7 mouse cellular contexts compared by ENCODE assay signal in genomic region chr19:46454126-46454880, GRCm38 (mm10). TPM values are rescaled to one million over a fixed set of nuclear protein-coding genes. Genes with fewer than 3 reads are reported as not detected.
A peak's percentile ranks its signal among the peaks of the same experiment; 100 is the strongest.
DNase-seq lines count a peak whose midpoint lies in the region; ATAC-seq lines count a peak whose summit lies in the region.

No protein-coding gene starts in this region.

- no peak for ATAC-seq in megakaryocyte, adult 5-6 weeks (ENCODE audit: poor library complexity, severe bottlenecking)
- no peak for ATAC-seq in hindbrain, embryonic 11.5 days (ENCODE audit: low FRiP score)
- ATAC-seq in liver, embryonic 12.5 days = peak; percentile 19

- no peak overlapping the region for H3K9ac ChIP-seq in hindbrain, embryonic 11.5 days (ENCODE audit: low read depth, low read length)
- peak overlapping the region; percentile 65; the same call in 1 of the 2 replicates for H3K9ac ChIP-seq in liver, embryonic 12.5 days

- no peak for DNase-seq in hindbrain, embryonic 11.5 days (ENCODE audit: low spot score)
- peak; percentile 53 for DNase-seq in splenic B cell, adult 2 months (ENCODE audit: low read depth, low spot score)
- no peak for DNase-seq in adrenal gland, postnatal 25 days
- DNase-seq in right cerebral cortex, postnatal 4 days = no peak

- H3K4me3 ChIP-seq in megakaryocyte, embryonic 14.5 days (replicated peaks) = peak overlapping the region; percentile 90
- no peak overlapping the region for H3K4me3 ChIP-seq in hindbrain, embryonic 11.5 days (ENCODE audit: low read depth, low read length)
- H3K4me3 ChIP-seq in liver, embryonic 12.5 days = peak overlapping the region; percentile 20; the same call in 1 of the 2 replicates

- H3K9me3 ChIP-seq in megakaryocyte, embryonic 14.5 days = no peaks in the 10 kb centered on the region
- no peaks in the 10 kb centered on the region for H3K9me3 ChIP-seq in hindbrain, embryonic 11.5 days (ENCODE audit: control insufficient read depth, low read length)
- H3K9me3 ChIP-seq in liver, embryonic 12.5 days (replicated peaks) = no peaks in the 10 kb centered on the region

- H3K27ac ChIP-seq in hindbrain, embryonic 11.5 days (ENCODE audit: low read depth, low read length) = peak overlapping the region; percentile 62
- peak overlapping the region; percentile 92 for H3K27ac ChIP-seq in liver, embryonic 12.5 days

- H3K4me2 ChIP-seq in hindbrain, embryonic 11.5 days (replicated peaks; ENCODE audit: low read depth, low read length) = no peak overlapping the region
- peak overlapping the region; percentile 63 for H3K4me2 ChIP-seq in liver, embryonic 12.5 days

- WGBS in hindbrain, embryonic 11.5 days = 73% methylated on average over 20 of the region's 20 CpGs
- WGBS in liver, embryonic 12.5 days (ENCODE audit: insufficient replicate concordance) = 30% methylated on average over 20 of the region's 20 CpGs

- peaks cover 69% of the 10 kb centered on the region for H3K36me3 ChIP-seq in megakaryocyte, embryonic 14.5 days (replicated peaks; ENCODE audit: low read length)
- H3K36me3 ChIP-seq in hindbrain, embryonic 11.5 days (ENCODE audit: control insufficient read depth, insufficient read depth, low read length) = no peaks in the 10 kb centered on the region
- H3K36me3 ChIP-seq in liver, embryonic 12.5 days = peaks cover 22% of the 10 kb centered on the region
- H3K36me3 ChIP-seq in splenic B cell, adult 2 months (ENCODE audit: control insufficient read depth, insufficient read depth, low read length, poor library complexity, severe bottlenecking) = no peaks in the 10 kb centered on the region; the same call in 1 of the 2 replicates

- peaks cover 100% of the 10 kb centered on the region for H3K4me1 ChIP-seq in megakaryocyte, embryonic 14.5 days
- H3K4me1 ChIP-seq in hindbrain, embryonic 11.5 days (replicated peaks; ENCODE audit: control insufficient read depth, insufficient read depth, low read length) = peaks cover 2% of the 10 kb centered on the region; the same call in 1 of the 2 replicates
- H3K4me1 ChIP-seq in liver, embryonic 12.5 days = peaks cover 81% of the 10 kb centered on the region

- H3K27me3 ChIP-seq in megakaryocyte, embryonic 14.5 days (replicated peaks) = no peaks in the 10 kb centered on the region
- H3K27me3 ChIP-seq in hindbrain, embryonic 11.5 days (ENCODE audit: control insufficient read depth, insufficient read depth, low read length) = no peaks in the 10 kb centered on the region
- H3K27me3 ChIP-seq in liver, embryonic 12.5 days (replicated peaks) = no peaks in the 10 kb centered on the region
- no peaks in the 10 kb centered on the region for H3K27me3 ChIP-seq in splenic B cell, adult 2 months (ENCODE audit: control insufficient read depth, insufficient read depth, low read length, poor library complexity, severe bottlenecking)

RNA-seq across cellular contexts. Expression of gene Trim8, which starts 47.2 kb away (rescaled TPM):
- 207 and 435 TPM in 2 replicates for polyA plus RNA-seq in megakaryocyte, embryonic 14.5 days (2012; ENCODE audit: insufficient read depth, low replicate concordance)
- 14.1 and 18.2 TPM in 2 replicates for total RNA-seq in megakaryocyte, adult 5-6 weeks (2015)
- total RNA-seq in megakaryocyte, adult 5-6 weeks (2017) = 18.0 and 20.1 TPM in 2 replicates
- 28.4 and 30.6 TPM in 2 replicates for polyA plus RNA-seq in hindbrain, embryonic 11.5 days (2014; fragmentation: Nextera tagmentation; extraction: Ambion mirVana)
- 19.0 and 19.5 TPM in 2 replicates for polyA plus RNA-seq in liver, embryonic 12.5 days (2016; fragmentation: Nextera tagmentation; extraction: Ambion mirVana)
- total RNA-seq in adrenal gland, postnatal 25 days (2021) = 50.9 and 52.6 TPM in 2 replicates

RNA-seq across cellular contexts. Expression of gene Sufu, which starts 57.6 kb away (rescaled TPM):
- 8.7 and 23.5 TPM in 2 replicates for polyA plus RNA-seq in megakaryocyte, embryonic 14.5 days (2012; ENCODE audit: insufficient read depth, low replicate concordance)
- total RNA-seq in megakaryocyte, adult 5-6 weeks (2015) = 6.4 and 6.9 TPM in 2 replicates
- total RNA-seq in megakaryocyte, adult 5-6 weeks (2017) = 3.0 and 5.5 TPM in 2 replicates
- polyA plus RNA-seq in hindbrain, embryonic 11.5 days (2014; fragmentation: Nextera tagmentation; extraction: Ambion mirVana) = 31.9 and 33.2 TPM in 2 replicates
- polyA plus RNA-seq in liver, embryonic 12.5 days (2016; fragmentation: Nextera tagmentation; extraction: Ambion mirVana) = 12.4 TPM in 2 replicates
- 20.3 and 27.1 TPM in 2 replicates for total RNA-seq in adrenal gland, postnatal 25 days (2021)

RNA-seq across cellular contexts. Expression of gene Actr1a, which starts 58.8 kb away (rescaled TPM):
- 35.2 and 96.8 TPM in 2 replicates for polyA plus RNA-seq in megakaryocyte, embryonic 14.5 days (2012; ENCODE audit: insufficient read depth, low replicate concordance)
- 52.7 and 59.6 TPM in 2 replicates for total RNA-seq in megakaryocyte, adult 5-6 weeks (2015)
- 98.0 and 106 TPM in 2 replicates for total RNA-seq in megakaryocyte, adult 5-6 weeks (2017)
- 223 and 250 TPM in 2 replicates for polyA plus RNA-seq in hindbrain, embryonic 11.5 days (2014; fragmentation: Nextera tagmentation; extraction: Ambion mirVana)
- 71.5 and 72.9 TPM in 2 replicates for polyA plus RNA-seq in liver, embryonic 12.5 days (2016; fragmentation: Nextera tagmentation; extraction: Ambion mirVana)
- total RNA-seq in adrenal gland, postnatal 25 days (2021) = 107 and 113 TPM in 2 replicates
